Mouse (Mus musculus): Measurements from ENCODE around the gene Nadsyn1.
A peak's percentile ranks its signal among the peaks of the same experiment; 100 is the strongest.

The Nadsyn1 gene

GRCm38 (mm10) chr7:143801195-143802065 is 21.2 kb downstream of the Nadsyn1 start:
- no peak for DNase-seq (ENCODE audit: low spot score)

DNA sequence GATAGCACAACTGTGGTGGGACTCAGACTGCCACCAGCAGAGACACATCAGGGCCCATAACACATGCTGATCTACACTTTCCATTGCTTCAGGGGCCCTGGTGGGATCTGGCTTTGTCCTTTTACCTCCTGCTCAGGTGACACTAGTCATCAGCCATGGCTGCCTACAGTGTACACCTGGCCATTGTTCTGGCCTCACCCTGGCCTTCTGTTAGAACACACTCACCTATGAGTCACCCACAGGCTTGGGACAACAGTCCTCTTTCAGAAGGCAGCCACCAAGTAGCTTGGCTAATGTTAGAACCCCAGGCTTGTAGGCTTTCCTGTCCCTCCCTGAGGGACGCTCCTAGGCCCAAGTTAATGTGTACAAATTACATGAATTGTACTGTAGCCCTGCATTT is 21.9 kb downstream of the Nadsyn1 start:
- no peak for DNase-seq (ENCODE audit: low spot score)

GRCm38 (mm10) chr7:143798783-143799182 is 23.9 kb downstream of the Nadsyn1 start:
- DNase-seq (ENCODE audit: low spot score), result no peak

GRCm38 (mm10) chr7:143793121-143793520 is 29.5 kb downstream of the Nadsyn1 start:
- DNase-seq (ENCODE audit: low spot score), result peak; percentile 39

- no peak for DNase-seq (ENCODE audit: low spot score)
Measured at GRCm38 (mm10) chr7:143792336-143792985, 30.2 kb downstream of the Nadsyn1 start.

GRCm38 (mm10) chr7:143783996-143784829 is 38.4 kb downstream of the Nadsyn1 start, which contains the start of gene Mrgpre:
Mrgpre (minus strand) TSS chr7:143784500.
- DNase-seq (ENCODE audit: low spot score), result peak; percentile 92

GRCm38 (mm10) chr7:143783378-143783995 is 39.2 kb downstream of the Nadsyn1 start:
- peak; percentile 71 for DNase-seq (ENCODE audit: low spot score)

DNA sequence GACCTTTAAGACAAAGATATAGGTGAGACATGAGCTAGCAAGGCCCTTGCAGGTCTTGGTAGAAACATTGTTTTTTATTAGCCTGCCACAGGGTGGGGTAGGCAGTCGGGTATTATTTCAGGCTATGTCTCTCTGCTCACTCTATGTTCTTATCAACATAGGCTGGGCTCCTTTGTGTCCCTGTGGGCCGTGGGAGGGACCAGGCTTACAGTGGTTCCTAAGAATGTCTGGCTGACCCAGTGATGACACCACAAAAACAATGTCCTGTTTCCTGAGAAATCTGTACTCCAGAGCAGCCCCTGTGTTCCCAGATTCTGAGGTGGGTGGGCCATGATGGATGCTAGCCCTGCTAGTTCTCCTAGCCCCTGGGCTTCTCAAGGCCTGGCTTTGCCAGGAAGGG is 45.3 kb downstream of the Nadsyn1 start:
- no peak for DNase-seq (ENCODE audit: low spot score)

DNA sequence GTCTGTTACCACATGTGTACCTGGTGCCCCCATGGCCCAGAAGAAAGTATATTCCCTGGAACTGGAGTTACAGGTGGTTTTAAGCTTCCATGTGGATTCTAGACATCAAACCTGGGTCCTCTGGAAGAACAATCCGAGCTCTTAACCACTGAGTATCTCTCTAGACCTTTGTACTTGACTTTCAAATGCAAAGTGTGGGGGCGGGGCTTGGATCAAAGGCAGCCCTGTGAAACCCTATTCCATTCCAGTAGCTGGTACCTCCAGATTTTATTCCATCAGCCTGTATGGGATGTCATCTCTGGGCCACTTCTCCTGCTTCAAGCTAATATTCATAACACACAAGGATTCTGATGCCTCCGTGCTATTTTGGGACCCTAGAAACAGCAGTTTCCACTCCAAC is 46.5 kb downstream of the Nadsyn1 start:
- DNase-seq (ENCODE audit: low spot score), result no peak

DNA sequence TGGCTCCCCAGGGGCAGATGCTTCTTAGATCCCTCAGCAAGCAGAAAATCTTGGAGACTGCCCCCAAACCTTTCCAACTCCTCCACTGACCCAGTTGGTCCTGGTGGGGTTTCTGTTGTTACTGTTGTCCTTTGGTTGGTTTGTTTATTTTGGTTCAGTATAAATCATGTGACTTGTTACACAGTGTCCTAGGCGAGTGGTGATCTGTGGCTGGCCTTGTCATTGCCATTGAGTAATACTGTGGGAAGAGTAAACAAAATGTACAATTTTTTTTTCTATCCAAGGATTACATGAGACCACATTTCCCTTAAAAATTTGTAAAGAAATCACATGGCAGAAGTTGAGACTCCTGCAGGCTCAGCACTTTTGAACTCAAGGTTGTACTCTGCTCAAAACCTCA is 53.2 kb downstream of the Nadsyn1 start:
- DNase-seq (ENCODE audit: low spot score), result no peak

DNA sequence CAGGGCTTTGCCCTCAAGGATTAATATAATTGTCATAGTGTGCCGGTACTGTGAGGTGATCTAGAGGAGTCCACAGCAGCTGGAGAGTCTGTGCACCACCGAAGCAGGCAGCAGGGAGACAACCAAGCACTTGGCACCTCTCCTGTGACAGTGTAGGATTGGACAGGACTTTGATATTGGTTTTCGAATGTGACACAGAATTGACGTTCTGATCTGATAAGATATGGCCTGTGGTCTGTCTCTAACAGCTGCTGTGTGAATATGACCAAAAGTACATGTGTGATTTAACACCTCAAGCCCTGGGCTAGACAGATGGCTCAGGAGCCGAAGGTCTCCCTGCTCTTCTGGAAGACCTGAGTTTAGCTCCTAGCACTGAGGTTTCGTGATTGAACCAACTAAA is 54.4 kb downstream of the Nadsyn1 start:
- no peak for DNase-seq (ENCODE audit: low spot score)

DNA sequence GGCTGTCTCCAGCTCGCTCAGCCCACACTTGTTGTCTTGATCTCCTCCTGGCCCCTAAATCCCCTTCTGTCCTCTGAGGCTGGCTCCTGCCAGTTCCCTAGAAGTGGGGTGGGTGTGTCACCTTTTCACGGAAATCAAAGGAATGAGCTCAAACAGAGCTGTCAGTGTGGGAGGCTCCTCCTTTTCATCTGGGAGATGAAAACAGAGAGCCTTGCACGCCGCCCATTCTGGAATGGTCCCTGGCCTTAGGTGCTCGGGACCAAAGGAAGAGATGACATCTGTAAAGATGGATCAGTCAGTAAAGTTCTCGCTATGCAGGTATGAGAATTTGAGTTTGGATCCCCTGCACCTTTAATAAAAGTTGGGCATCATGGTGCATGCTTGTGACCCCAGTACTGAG is 55.8 kb downstream of the Nadsyn1 start, which contains the start of gene Mrgprg:
Gene Mrgprg (minus strand): TSS at position 101 of the 400 bp plus-strand sequence.
- DNase-seq (ENCODE audit: low spot score), result no peak

DNA sequence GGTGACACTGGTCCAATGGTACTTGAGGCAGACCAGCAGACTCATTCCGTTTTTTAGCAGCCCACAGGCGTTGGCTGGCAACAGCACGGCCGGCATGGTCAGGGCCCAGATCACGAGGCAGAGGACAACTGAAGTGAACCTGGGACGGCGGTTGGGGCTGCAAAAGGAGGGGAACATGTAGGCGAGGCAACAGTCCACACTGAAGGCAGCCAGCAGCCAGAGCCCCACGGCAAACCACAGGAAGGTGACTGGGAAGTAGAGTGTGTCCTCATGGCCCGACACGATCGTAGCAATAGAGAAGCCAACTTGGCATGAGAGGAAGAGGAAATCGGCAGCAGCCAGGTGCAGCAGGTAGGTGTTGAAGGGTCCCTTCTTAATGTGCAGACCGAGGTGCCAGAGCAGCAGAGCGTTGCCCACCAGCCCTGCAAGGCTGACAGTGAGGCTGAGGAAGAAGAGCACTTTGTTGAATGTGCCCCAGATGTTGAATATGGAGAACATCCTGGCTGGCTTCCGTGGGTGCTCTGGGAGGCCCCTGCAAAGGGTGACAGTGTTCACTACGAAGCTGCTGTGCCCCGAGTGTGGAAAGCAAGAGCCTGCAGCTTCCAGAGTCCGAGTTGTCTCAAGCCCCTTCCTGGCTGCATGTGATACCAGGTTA is 57.6 kb downstream of the Nadsyn1 start:
- no peak for DNase-seq (ENCODE audit: low spot score)

DNA sequence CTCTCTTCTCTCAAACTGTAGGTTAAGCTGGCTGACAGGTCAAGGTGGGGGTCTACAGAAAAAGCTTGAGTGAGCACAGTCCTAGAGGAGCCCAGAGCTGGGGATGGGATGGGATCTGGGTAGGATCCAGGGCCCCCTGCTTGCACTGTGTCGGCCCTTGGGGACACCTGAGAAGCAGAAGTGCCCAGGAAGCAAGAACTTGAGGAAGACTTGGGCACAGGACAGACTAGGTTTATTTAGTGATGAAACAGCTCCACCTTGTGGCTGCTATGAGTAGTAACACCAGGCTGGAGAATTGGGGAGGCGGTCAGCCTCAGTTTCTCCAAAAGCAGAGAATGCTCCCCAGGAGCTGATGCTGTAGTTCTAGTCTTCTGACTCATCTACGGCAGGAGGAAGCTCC is 58.9 kb downstream of the Nadsyn1 start:
- DNase-seq (ENCODE audit: low spot score), result peak; percentile 44

GRCm38 (mm10) chr7:143758956-143759355 is 63.7 kb downstream of the Nadsyn1 start:
- no peak for DNase-seq (ENCODE audit: low spot score)

GRCm38 (mm10) chr7:143757696-143758095 is 65.0 kb downstream of the Nadsyn1 start:
- DNase-seq (ENCODE audit: low spot score), result peak; percentile 21

DNA sequence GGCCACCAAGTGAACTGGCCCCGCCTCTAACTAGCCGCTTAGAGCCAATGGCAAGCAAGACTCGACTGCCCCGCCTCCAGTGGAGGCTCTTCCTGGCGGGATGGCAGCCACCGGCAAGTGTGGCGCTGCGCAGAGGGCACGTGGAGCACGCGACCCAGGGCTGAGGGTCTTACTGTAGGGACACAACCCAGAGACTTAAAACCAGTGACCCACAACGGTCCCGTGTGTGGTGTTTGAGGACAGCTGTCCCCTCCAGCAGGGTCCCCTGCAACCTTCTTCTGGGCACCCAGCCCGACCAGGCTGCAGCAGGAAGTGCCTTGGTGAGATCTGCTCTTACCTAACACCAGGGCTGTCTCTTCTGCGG is 65.6 kb downstream of the Nadsyn1 start:
- peak; percentile 85 for DNase-seq (ENCODE audit: low spot score)

GRCm38 (mm10) chr7:143756125-143757026 is 66.3 kb downstream of the Nadsyn1 start, which contains the start of gene Osbpl5:
Osbpl5 (minus strand) TSS chr7:143756985.
- DNase-seq (ENCODE audit: low spot score), result peak; percentile 11

DNA sequence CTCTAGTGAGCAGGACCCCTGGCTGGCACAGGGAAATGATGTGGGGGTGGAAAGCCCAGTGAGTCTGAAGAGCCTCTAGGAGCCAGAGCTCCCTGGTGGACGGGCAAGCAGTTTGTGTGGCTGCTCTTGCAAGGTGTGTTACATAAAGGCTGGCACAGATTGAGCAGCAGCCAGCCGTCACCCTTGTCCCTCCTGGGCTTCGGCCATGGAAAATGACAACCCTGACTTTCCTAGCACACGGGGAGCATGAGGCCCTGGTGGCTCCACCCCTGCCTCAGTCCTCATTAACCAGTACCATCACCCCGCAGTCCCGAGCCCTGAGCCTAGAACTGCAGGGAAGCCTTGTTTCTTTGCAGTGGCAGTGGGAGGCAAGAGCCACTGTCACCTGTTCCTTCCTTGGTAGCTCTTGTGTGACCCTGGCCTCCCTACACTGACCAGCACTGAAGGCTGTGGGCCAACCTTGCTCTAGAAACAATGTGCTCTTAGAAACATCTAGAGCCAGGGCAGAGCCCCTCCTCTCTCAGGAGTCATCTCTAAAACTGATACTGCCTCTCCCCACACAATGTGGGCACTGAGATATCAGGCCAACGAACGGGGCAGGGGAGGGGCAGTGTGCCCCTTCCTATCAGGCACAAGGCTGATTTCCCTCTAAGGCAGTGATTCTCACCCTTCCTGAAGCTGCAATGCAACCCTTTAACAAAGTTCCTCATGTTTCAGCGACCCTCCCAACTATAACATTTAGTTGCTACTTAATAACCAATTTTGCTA is 67.1 kb downstream of the Nadsyn1 start:
- DNase-seq (ENCODE audit: low spot score), result no peak

Measured in MN1 (cell line).